Mouse (Mus musculus): ENCODE results near the gene Dirc2. TPM values are rescaled to one million over a fixed set of nuclear protein-coding genes. Genes with fewer than 3 reads are reported as not detected.

Dirc2 gene
- total RNA-seq (2023; ENCODE audit: inconsistent age): 8.2 to 10.0 TPM (median 9.1 TPM) in 4 replicates

DNA sequence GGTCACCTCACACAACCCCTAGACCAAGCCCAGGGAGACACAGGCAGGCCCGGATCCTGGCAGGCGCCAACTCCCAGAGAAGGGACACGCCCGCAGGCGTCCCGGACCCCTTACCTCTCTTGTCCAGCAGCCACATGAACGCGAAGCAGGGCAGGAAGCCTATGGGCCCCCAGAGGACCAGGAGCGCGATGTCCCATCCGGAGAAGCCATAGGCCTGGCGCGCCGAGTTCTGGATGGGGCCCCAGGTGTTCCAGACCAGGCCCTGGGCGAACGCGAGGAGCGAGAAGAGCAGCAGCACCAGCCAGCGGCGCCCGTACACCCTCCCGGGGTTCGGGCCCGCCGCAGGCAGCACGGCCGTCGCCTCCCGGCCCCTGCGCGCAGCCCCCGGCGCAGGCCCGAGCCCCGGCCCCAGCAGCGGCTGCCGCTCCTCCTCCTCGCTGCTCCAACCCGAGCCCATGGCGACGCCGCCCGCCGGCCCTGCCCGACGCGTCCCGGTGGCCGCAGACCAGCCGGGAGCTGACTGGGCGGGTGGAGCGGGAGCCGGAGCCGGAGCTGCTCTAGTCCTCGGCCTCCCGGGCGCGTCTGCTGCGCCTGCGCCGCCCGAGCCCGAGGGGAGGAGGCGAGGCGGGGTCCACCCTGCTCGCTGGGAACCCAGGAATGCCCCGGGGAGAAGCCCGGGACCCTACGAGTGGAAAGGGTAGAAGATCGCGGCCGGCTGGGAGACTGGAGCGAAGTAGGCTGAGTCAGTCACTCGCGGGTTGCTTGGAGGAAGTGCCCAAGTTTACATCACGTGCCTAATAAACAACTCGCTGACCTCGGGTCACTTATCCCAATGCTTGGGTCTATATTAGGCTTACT lies at the start of gene Dirc2:
Gene Dirc2, minus strand, starts transcription at position 572 of the 858 bp plus-strand sequence.

DNA sequence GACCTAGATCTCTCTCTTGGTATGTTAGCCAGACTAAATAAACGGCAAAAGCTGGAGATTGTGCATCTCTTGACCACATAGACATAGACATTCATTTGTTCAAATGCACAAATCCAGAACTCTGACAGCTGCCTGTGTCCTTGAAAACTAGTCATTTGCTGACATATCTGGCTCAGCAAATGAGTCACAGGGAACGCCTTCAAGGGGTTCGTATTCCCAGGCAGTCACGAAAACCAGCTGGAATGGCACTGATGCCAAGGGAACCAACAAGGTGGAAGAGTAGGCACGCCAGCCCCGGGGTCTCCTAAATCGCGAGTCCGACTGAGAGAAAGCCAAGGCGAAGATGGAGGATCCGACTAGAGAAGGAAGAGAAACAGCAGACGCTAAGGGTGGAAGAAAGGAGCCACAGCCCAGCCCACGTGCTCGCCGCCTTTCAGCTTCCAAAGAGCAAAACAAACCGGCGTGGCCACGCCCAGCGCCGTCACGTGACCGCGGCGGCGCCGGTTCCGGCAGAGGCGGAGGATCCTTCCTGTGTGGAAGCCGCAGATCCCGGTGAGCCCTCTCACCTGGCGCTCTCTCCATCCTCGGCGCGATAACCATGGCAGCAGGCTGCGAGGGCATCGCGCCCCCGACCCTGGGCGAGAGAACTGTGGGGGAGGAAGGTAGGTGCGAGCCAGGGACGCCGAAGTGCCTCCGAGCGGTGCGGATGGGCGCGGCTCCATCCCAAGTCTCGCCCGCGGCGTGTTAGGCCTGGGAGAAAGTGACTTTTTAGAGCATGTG lies 912 bp upstream of the Dirc2 start, which contains the start of gene Hspbap1:
Gene Hspbap1, plus strand, starts transcription at position 498 of the 780 bp plus-strand sequence.

Other genes with a start within 250 kb of the Dirc2 start
- not detected in 4 replicates for gene Sema5b, start 228.2 kb downstream of the Dirc2 start, total RNA-seq (2023; ENCODE audit: inconsistent age)
- gene Hspbap1, start 1.0 kb upstream of the Dirc2 start, total RNA-seq (2023; ENCODE audit: inconsistent age): 9.2 to 10.1 TPM (median 9.6 TPM) in 4 replicates
- 55.4 to 78.5 TPM (median 64.6 TPM) in 4 replicates for gene Parp14, start 102.2 kb upstream of the Dirc2 start, total RNA-seq (2023; ENCODE audit: inconsistent age)
- 46.5 to 62.5 TPM (median 51.6 TPM) in 4 replicates for gene Parp9, start 169.1 kb upstream of the Dirc2 start, total RNA-seq (2023; ENCODE audit: inconsistent age)
- 31.6 to 38.0 TPM (median 34.7 TPM) in 4 replicates for gene Dtx3l, start 169.8 kb upstream of the Dirc2 start, total RNA-seq (2023; ENCODE audit: inconsistent age)
- 124 to 151 TPM (median 139 TPM) in 4 replicates for gene Kpna1, start 209.4 kb upstream of the Dirc2 start, total RNA-seq (2023; ENCODE audit: inconsistent age)

Data from B cell, adult (primary cell).